Mouse (Mus musculus) T-cell, adult 66 days (primary cell): ENCODE measurements around the gene 5430427O19Rik. TPM values are rescaled to one million over a fixed set of nuclear protein-coding genes. Genes with fewer than 3 reads are reported as not detected.

Experiments
- total RNA-seq, 2 experiments: library from RNA; stranded (reverse); gene quantifications; 3 replicates in 1 of 2; 4 replicates in 1 of 2; pipeline ENCODE4 v1.2.4; 2023

Gene 5430427O19Rik
- total RNA-seq: 1 to 10 TPM in 1 of 2 experiments, under 1 TPM in 1; 0.47 to 1.3 TPM

DNA sequence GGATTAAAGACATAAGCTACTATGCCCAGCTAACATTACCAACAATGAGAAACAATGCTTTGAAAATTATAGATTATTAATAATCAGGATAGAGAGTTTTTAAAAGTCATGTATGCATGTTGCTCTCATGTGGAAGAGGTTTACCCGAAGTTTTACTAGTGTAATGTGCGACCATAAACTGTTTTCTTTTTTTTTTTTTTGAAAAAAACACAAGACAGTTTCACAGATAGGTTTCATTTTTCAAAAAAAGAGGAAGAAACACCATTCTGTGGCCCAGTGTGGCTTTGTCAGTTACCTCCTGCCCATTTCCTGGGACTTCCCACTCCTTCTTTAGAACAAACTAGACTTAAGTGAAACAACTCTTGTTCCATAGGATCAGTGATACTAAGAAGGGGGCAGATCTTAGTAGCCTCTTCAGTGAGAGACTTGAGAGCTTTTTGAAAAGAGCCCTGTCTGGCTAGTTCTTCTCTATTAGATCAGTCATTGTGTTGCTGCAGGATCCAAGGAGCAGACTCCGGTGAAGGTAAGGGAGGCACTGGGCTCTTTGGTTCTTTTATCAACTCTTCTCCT is at the start of gene 5430427O19Rik:
5430427O19Rik (plus strand) TSS at position 441 of the 570 bp plus-strand sequence.

Other genes with a start within 250 kb of the 5430427O19Rik start
- gene Gk, start 93.5 kb upstream of the 5430427O19Rik start, total RNA-seq: 1 to 10 TPM; 8.0 TPM
- not detected for gene Samt3, start 173.8 kb downstream of the 5430427O19Rik start, total RNA-seq